Mouse (Mus musculus) C2C12 (cell line): Measurements from ENCODE around the gene Adgrl2.

ENCODE experiments used
- CEBPB ChIP-seq: IDR thresholded peaks from one replicate; pipeline ENCODE4 v1.6.1; 2011; ENCODE audit warnings: low read depth, mild to moderate bottlenecking, control low read depth, moderate library complexity
- CTCF ChIP-seq: IDR thresholded peaks from one replicate; pipeline ENCODE4 v1.5.1; 2011; ENCODE audit not compliant: control insufficient read depth, insufficient read depth, insufficient read length

DNA sequence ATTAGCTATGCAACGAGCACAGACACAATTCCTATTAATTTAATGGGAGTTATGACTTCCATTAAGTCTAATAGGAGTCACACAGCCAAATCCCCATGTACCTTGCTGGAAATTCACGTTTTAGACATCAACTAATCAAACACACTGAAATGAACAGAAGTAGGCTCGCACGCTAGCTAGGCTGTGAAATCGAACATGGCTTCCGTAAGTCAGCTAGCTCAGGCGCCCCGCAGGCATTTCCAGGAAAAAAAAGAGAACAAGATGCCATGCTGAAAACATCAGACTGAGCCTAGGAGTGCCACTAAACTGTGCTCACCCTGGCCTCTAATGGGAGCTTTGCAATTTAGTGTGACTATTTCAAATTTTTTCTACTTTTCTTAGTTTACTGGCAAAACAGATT is 40.6 kb downstream of the Adgrl2 start:
- TF ChIP-seq CTCF (no peak), CEBPB (no peak)
